Mouse (Mus musculus) spleen, adult 2 months (tissue): ENCODE results near the gene Ndufv3. TPM values are rescaled to one million over a fixed set of nuclear protein-coding genes. Genes with fewer than 3 reads are reported as not detected.
A peak's percentile ranks its signal among the peaks of the same experiment; 100 is the strongest.

ENCODE experiments used
- DNase-seq, 2 experiments: peaks; one replicate each; pipeline versions ENCODE4 v3.0.0 to v3.0.0-alpha.2; 2012 to 2021; ENCODE audit warnings: low spot score in 2 of 2, low read depth in 1 of 2
- H3K27ac ChIP-seq: fragments of 200-500 bp; 2 replicates; pipeline ENCODE4 v1.5.1; 2012; ENCODE audit warnings: low read length, inconsistent platforms; ENCODE audit not compliant: insufficient read depth
- H3K27me3 ChIP-seq: fragments of 200-500 bp; 2 replicates; pipeline ENCODE4 v1.6.1; 2012; ENCODE audit warnings: mild to moderate bottlenecking, moderate library complexity, low read length, inconsistent platforms; ENCODE audit not compliant: control insufficient read depth, insufficient read depth
- H3K36me3 ChIP-seq: fragments of 200-500 bp; 2 replicates; pipeline ENCODE4 v1.6.1; 2012; ENCODE audit warnings: mild to moderate bottlenecking, low read length, inconsistent platforms; ENCODE audit not compliant: control insufficient read depth, insufficient read depth
- H3K4me1 ChIP-seq: fragments of 200-500 bp; 2 replicates; pipeline ENCODE4 v1.6.1; 2011; ENCODE audit warnings: inconsistent platforms; ENCODE audit not compliant: control insufficient read depth, insufficient read depth, insufficient read length
- H3K4me3 ChIP-seq: fragments of 200-500 bp; 2 replicates; pipeline ENCODE4 v1.5.1; 2011; ENCODE audit warnings: mild to moderate bottlenecking, inconsistent platforms; ENCODE audit not compliant: insufficient read depth, insufficient read length; ENCODE audit errors: extremely low read depth
- CTCF ChIP-seq: fragments of 200-500 bp; IDR thresholded peaks from 2 replicates; pipeline ENCODE4 v1.5.1; 2011; ENCODE audit warnings: mild to moderate bottlenecking, inconsistent platforms; ENCODE audit not compliant: insufficient read depth, insufficient read length, insufficient replicate concordance; ENCODE audit errors: extremely low read depth
- POLR2A ChIP-seq: fragments of 200-500 bp; IDR thresholded peaks from 2 replicates; pipeline ENCODE4 v1.6.1; 2011; ENCODE audit warnings: low read depth, low read length, inconsistent platforms
- WGBS: fragments of 180-500 bp; shearing (Covaris S2); methylation state at CpG from one replicate; pipeline ENCODE4 v1.1.7; 2018; 5-methylcytosine and 5-hydroxymethylcytosine counted together
- polyA plus RNA-seq: library from polyadenylated mRNA; depleted of rRNA; stranded (reverse); fragments of >200 nt; gene quantifications from 2 replicates; pipeline ENCODE4 v1.2.3, GENCODE M21; 2012

The Ndufv3 gene
- polyA plus RNA-seq, 1 experiment, result 42.7 TPM

DNA sequence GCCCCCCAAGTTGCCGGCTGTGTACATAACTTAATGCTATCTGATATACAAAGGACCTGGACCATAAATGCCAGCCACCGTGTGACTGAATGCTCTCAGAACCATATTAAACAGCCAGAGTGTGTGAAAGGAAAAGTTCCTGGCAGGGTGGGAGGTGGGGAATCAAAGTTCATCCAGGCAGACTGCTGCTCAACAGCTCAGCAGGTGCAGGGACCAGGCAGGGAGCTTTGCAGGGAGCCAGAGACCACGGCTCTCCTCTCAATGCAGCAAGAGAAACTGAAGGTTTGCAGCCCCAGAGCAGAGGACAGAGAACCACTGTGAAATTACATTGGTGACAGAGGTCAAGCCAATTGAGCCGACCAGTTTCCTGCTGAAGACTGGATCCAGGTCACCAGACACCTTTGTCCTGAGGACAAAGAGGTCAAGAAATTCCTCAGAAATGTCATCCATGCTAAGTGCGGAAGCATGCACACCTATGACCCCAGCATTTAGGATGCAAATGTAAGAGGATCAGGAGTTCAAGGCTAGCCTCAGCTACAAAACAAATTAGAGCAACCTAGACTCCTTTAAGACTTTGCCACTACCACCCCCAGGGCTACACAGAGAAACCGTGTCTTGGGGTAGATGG is 32.4 kb upstream of the Ndufv3 start:
- no peaks in the 10 kb centered on the region for H3K4me1 ChIP-seq
- H3K4me3 ChIP-seq, result no peak overlapping the region
- no peaks in the 10 kb centered on the region for H3K27me3 ChIP-seq
- no peak for TF ChIP-seq CTCF
- TF ChIP-seq POLR2A, result no peak
- H3K27ac ChIP-seq, result no peak overlapping the region
- H3K36me3 ChIP-seq, result no peaks in the 10 kb centered on the region
- 64% methylated on average over 6 of the region's 6 CpGs for WGBS
- DNase-seq, result no peak

GRCm38 (mm10) chr17:31491355-31491754 is 28.6 kb upstream of the Ndufv3 start:
- DNase-seq, result no peak
- Histone ChIP-seq H3K4me3 (no peak overlapping the region), H3K27me3 (no peaks in the 10 kb centered on the region), H3K4me1 (no peaks in the 10 kb centered on the region), H3K36me3 (peaks cover 4% of the 10 kb centered on the region), H3K27ac (no peak overlapping the region)
- TF ChIP-seq CTCF (no peak), POLR2A (no peak)

DNA sequence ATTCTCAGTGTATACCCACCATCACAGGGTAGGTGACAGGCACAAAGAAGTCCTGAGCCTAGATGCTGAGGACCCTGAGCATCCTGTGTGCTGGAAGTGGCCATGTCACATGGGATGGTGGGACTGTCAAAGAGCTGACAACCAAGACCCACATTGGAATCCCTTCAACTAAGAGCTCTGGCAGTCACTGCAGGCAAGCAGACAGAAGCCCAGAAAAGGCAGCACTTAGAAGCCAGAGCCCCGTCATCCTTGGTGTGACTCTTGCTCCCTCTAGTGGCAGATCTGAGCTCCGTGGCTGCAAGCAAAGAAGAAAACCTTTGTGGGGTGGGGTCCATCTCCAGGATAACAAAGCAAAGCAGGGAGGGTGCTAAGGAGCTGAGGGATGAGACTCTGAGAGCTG is 27.5 kb upstream of the Ndufv3 start:
- DNase-seq, result peak; percentile 45 to 53
- H3K36me3 ChIP-seq, result peaks cover 10% of the 10 kb centered on the region
- no peak overlapping the region for H3K27ac ChIP-seq
- no peaks in the 10 kb centered on the region for H3K27me3 ChIP-seq
- H3K4me1 ChIP-seq, result no peaks in the 10 kb centered on the region
- no peak overlapping the region for H3K4me3 ChIP-seq
- WGBS, result 2% methylated on average over 2 of the region's 2 CpGs
- TF ChIP-seq CTCF (peak; percentile 89; the same call in 1 of the 2 replicates), POLR2A (no peak)

- H3K36me3 ChIP-seq, result peaks cover 25% of the 10 kb centered on the region
- no peak overlapping the region for H3K27ac ChIP-seq
- WGBS, result 96% methylated on average over 1 of the region's 1 CpGs
- no peaks in the 10 kb centered on the region for H3K27me3 ChIP-seq
- no peak for DNase-seq
- H3K4me1 ChIP-seq, result no peaks in the 10 kb centered on the region
- no peak overlapping the region for H3K4me3 ChIP-seq
- TF ChIP-seq CTCF (no peak), POLR2A (no peak)
Observed at GRCm38 (mm10) chr17:31494989-31495388, 24.9 kb upstream of the Ndufv3 start.

DNA sequence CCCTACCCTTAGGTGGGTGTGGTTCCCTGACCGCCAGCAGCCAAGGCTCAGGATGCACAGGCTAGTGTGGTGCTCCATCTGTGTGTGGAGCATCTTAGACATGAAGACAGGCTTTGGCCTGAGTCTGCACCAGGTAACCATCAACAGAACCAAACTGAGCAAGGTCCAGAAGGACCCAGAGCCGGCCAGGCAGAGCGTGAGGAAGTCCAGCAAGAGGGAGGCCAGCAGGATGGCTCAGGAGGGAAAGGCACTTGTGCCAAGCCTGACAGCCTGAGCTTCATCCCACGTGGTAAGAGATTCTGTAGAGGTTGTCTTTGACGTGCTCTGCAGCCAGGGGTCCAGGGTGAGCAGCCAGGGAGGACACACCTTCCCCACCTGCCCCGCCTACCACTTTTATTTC is 22.2 kb upstream of the Ndufv3 start:
- H3K4me3 ChIP-seq, result no peak overlapping the region
- 92% methylated on average over 6 of the region's 6 CpGs for WGBS
- H3K4me1 ChIP-seq, result no peaks in the 10 kb centered on the region
- H3K27me3 ChIP-seq, result no peaks in the 10 kb centered on the region
- TF ChIP-seq CTCF, result no peak
- no peak for TF ChIP-seq POLR2A
- no peak overlapping the region for H3K27ac ChIP-seq
- DNase-seq, result no peak
- peaks cover 34% of the 10 kb centered on the region for H3K36me3 ChIP-seq

DNA sequence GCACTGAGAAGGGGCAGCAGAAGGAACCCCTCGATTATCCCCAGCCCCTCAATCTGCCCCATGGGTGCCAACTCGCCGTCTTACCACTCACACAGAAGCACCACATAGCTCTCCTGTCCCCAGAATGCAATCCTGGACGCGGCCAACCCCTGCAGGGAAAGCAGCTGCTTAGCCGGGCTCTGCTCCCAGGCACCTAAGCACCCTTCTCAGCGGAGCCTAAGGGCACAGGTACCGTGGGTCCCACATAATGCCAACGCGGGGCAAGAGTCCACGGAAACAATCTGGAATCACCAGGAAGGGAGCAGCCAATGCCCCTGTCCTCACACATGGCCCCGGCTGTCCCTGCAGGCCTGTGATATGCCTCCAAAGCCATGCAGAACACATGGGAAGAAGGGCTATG is 20.2 kb upstream of the Ndufv3 start:
- H3K4me1 ChIP-seq, result no peaks in the 10 kb centered on the region
- H3K27ac ChIP-seq, result no peak overlapping the region
- peaks cover 43% of the 10 kb centered on the region for H3K36me3 ChIP-seq
- H3K27me3 ChIP-seq, result no peaks in the 10 kb centered on the region
- no peak for DNase-seq
- no peak overlapping the region for H3K4me3 ChIP-seq
- WGBS, result 96% methylated on average over 12 of the region's 12 CpGs
- TF ChIP-seq CTCF (no peak), POLR2A (no peak)

DNA sequence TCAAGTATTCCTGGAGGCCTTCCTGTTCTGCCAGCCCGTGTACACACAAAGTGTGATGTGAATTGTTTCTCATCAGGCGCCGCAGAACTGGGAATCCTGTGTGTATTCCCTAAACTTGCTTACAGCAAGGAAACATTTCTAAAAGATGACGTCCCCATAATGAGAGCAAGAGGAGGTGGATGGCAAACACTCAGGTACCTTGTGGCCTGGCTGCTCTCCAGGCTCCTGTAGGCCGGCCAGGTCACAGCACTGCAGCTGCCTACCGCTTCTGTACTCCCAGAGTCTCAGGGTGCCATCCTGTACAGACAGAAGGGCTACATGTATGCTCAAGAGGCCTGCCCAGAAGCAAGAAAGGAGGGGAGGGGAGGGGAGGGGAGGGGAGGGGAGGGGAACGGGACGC is 19.5 kb upstream of the Ndufv3 start:
- TF ChIP-seq CTCF (no peak), POLR2A (no peak)
- Histone ChIP-seq H3K27me3 (no peaks in the 10 kb centered on the region), H3K36me3 (peaks cover 45% of the 10 kb centered on the region), H3K4me1 (no peaks in the 10 kb centered on the region), H3K27ac (no peak overlapping the region), H3K4me3 (no peak overlapping the region)
- 91% methylated on average over 8 of the region's 8 CpGs for WGBS
- DNase-seq, result no peak
